Mouse (Mus musculus): ENCODE data around the gene Ppa1.

Ppa1 gene

GRCm38 (mm10) chr10:61694870-61695670 lies 46.7 kb downstream of the Ppa1 start, which contains the start of gene Tysnd1:
Tysnd1 (plus strand) TSS chr10:61695514.
- peak; percentile 82 to 87 for DNase-seq (ENCODE audit: low read depth in 2 of 2, low spot score in 2 of 2)

GRCm38 (mm10) chr10:61695703-61696559 lies 47.6 kb downstream of the Ppa1 start:
- DNase-seq (ENCODE audit: low read depth in 2 of 2, low spot score in 2 of 2) = peak in 1 of 2 experiments; percentile 19

GRCm38 (mm10) chr10:61696560-61696823 lies 48.1 kb downstream of the Ppa1 start:
- DNase-seq (ENCODE audit: low read depth in 2 of 2, low spot score in 2 of 2) = no peak

DNA sequence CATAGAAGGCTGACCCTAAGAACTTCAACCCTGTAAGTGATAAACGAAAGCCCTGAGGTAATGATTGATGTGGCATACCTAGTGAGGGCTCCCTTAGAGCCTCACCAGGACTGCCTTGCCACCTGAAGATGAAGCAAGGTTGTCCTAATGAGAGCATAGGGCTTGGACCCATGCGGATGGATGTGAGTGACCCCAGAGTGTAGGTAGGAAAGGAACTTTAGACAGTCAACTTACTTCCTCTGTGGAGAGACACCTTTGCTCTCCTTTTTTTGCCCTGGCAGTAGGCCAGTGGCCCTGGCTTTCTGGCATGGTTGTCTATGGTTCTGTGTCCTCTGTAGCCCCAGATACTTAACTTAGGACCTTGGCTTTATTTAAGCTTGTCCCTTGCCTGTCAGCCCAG lies 48.7 kb downstream of the Ppa1 start:
- no peak for DNase-seq (ENCODE audit: low read depth in 2 of 2, low spot score in 2 of 2)

DNA sequence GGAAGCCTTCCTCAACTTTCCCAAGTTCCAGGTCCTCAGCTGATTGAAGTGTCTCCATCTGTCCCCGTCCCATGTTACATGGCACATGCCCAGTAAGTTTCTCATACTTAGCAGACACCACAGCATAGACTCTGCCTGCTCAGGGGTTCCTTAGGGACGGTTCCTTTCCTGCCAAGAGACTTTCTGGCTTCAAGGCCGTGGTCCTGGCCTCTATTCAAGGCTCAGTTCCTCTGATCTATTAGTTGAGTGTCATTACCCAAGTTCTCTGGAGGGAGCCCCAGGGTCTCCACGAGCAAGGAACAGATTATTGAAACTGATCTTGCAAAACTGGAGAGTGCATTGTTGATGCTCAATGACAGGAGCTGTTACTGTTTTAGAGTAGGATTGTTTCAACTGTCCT lies 56.3 kb downstream of the Ppa1 start:
- DNase-seq (ENCODE audit: low read depth in 2 of 2, low spot score in 2 of 2) = no peak

GRCm38 (mm10) chr10:61706412-61707375 lies 58.3 kb downstream of the Ppa1 start:
- no peak for DNase-seq (ENCODE audit: low read depth in 2 of 2, low spot score in 2 of 2)

GRCm38 (mm10) chr10:61713601-61714000 lies 65.2 kb downstream of the Ppa1 start:
- DNase-seq (ENCODE audit: low read depth in 2 of 2, low spot score in 2 of 2) = no peak

GRCm38 (mm10) chr10:61714146-61714545 lies 65.8 kb downstream of the Ppa1 start:
- DNase-seq (ENCODE audit: low read depth in 2 of 2, low spot score in 2 of 2) = no peak

DNA sequence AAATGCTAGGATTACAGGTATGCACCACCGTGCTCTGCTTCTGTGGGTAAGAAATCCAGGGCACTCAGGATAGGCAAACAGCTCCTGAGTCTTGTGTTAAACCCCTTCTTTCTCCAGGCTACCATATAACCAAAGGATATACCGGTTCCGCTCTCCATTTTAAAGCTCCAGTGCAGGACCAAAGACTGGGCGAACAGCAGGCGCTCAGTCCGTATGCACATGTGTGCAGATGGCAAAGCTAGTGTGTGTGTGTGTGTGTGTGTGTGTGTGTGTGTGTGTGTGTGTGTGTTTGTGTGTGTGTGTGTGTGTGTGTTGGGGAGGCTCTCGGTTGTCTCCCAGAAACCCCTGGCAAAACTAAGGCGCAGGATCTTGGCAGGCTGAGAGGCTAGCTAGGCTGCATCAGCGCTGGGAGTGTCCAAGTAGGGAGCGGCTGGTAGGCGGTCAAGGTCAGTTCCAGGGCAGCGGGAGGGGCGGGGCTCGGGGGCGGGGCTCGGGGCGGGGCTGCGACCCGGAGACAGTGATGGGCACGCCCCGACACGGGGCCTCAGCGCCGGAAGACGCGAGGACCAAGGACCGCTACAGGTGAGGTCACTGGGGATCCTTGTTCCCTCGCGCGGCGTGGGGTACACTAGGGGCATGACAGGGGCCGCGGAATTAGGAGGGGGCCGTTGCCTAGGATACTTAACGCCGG lies 66.6 kb downstream of the Ppa1 start, which contains the start of gene Aifm2:
Gene Aifm2 (plus strand): TSS at position 493 of the 691 bp plus-strand sequence.
- DNase-seq (ENCODE audit: low read depth in 2 of 2, low spot score in 2 of 2) = no peak

DNA sequence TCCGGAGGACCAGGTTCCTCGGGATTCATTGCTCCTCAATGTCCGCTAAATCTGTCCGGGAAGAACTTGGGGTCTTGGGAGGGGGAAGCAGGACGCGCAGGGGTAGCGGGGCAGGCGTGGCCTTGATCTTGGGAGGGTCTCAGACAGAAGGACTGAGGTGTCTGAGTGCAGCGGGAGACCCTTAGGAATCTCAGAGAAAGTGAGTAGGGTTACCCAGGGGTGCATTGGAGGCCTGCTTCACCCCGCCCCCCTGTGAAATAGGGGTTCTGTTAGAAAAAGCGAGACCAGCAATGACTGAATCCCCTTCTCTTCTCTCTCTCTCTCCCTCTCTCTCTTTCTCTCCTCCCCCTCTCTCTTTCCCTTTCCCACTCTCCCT lies 67.1 kb downstream of the Ppa1 start:
- DNase-seq (ENCODE audit: low read depth in 2 of 2, low spot score in 2 of 2) = no peak

DNA sequence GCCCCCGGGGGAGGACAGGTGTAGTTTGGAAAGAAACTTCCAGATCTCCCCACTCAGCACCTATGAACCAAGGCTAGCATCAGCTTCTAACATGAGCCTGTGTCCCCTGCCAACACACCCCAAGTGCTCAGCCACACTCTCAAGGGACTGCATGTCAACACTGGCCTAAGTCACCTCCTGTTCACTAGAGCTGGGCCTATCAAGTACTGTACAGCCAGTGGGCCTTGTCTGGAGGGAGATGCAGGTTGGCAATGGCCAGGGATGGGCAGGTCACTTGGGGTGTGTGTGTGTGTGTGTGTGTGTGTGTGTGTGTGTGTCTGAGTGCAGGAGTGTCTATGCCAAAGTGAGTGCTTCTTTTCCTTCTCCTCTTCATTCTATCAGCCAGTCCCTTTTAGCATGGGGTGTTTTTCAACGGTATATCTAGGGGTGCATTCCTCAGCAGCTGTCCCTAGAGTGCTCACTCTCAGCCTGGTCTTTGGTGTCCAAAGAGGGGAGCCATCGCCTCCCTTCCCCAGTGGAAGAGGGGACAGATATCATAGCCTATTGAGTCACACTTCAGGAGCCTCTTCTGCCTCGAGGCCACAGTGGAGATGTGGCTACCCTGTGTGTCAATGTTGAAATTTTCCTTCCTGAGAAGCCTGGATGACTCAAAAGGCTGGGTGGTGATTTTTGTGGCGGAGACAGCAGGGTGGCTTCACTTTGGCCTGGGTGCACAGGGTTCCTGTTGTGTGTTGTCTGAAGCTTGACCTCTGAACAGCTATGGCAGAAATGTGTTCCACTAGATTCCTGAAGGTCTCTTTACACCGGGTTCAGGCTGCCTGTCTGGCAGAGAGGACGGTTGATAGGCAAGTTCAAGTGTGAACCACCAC lies 67.9 kb downstream of the Ppa1 start:
- DNase-seq (ENCODE audit: low read depth in 2 of 2, low spot score in 2 of 2) = no peak

DNA sequence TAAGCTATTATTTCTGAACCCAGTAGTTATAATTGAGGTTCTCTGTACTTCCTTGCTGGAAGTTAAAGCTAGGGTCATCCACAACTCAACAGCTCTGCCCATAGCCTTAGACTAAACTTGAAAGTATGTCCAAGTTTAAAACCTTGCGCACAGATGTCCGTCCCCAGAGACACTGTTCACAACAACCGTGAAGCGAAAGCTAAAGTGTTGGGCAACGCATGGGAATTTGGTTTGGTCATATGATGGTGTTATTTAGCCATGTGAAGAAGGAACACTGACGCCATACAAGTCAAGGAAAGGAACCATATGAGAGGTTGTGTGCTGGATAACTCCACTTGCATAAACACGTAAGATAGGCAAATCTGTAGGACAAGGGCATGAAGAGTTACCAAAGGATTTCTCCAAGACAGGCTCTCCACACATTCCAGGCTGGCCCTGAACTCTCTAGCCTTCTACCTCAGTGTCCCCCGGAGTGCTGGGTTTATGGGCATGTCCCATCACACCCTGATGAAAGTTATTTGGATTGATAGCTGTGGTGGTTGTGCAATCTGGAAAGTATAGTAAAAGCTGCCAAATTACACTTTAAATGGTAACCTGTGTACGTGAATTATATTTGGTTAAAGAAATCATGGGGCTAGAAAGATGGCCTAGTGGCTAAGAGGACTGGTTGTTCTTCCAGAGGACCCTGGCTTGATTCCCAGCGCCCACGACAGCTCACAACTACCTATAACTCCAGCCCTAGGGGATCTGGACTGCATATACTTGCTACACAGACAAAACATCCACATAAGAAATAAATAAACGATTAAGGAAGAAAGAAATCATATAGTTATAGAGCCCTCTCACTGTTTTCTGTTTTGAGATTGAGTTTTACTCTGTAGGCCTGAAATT lies 69.3 kb downstream of the Ppa1 start:
- no peak for DNase-seq (ENCODE audit: low read depth in 2 of 2, low spot score in 2 of 2)

- DNase-seq (ENCODE audit: low read depth in 2 of 2, low spot score in 2 of 2) = no peak
Observed at GRCm38 (mm10) chr10:61720331-61720730, 72.0 kb downstream of the Ppa1 start.

GRCm38 (mm10) chr10:61722215-61722614 lies 73.9 kb downstream of the Ppa1 start:
- no peak for DNase-seq (ENCODE audit: low read depth in 2 of 2, low spot score in 2 of 2)

GRCm38 (mm10) chr10:61723271-61723670 lies 74.9 kb downstream of the Ppa1 start:
- no peak for DNase-seq (ENCODE audit: low read depth in 2 of 2, low spot score in 2 of 2)
